Mouse (Mus musculus) midbrain, embryonic 11.5 days (tissue): ENCODE data around the gene Olfr1506. TPM values are rescaled to one million over a fixed set of nuclear protein-coding genes. Genes with fewer than 3 reads are reported as not detected.
"Not testable (repeated sequence)": the region's sequence is repeated elsewhere in the genome, so short reads cannot be mapped to it uniquely, and the experiment has no call there.

ENCODE experiments used
- ATAC-seq: fragments of 200-750 bp; cut with Nextera tagmentation; 2 replicates; pipeline ENCODE4 v1.8.0; 2017; ENCODE audit warnings: moderate TSS enrichment, moderate library complexity; ENCODE audit not compliant: low FRiP score
- DNase-seq: peaks from one replicate; pipeline ENCODE4 v3.0.0; 2015; ENCODE audit warnings: low spot score; ENCODE audit errors: missing footprints
- H3K27ac ChIP-seq: fragments of 300-500 bp; sonication (generic); 2 replicates; pipeline ENCODE4 v1.5.1; 2014; ENCODE audit warnings: low read depth, low read length
- H3K27me3 ChIP-seq: fragments of 300-500 bp; sonication (generic); 2 replicates; pipeline ENCODE4 v1.6.1; 2014; ENCODE audit warnings: mild to moderate bottlenecking, low read length, moderate library complexity, mixed read lengths; ENCODE audit not compliant: control insufficient read depth, insufficient read depth
- H3K36me3 ChIP-seq: fragments of 300-500 bp; sonication (generic); 2 replicates; pipeline ENCODE4 v1.6.1; 2014; ENCODE audit warnings: mild to moderate bottlenecking, low read length, moderate library complexity, mixed read lengths; ENCODE audit not compliant: control insufficient read depth, insufficient read depth
- H3K4me1 ChIP-seq: fragments of 300-500 bp; sonication (generic); 2 replicates; pipeline ENCODE4 v1.6.1; 2014; ENCODE audit warnings: low read length; ENCODE audit not compliant: control insufficient read depth, insufficient read depth
- H3K4me2 ChIP-seq: fragments of 300-500 bp; sonication (generic); 2 replicates; pipeline ENCODE4 v1.6.1; 2014; ENCODE audit warnings: mild to moderate bottlenecking, moderate library complexity
- H3K4me3 ChIP-seq: fragments of 300-500 bp; sonication (generic); 2 replicates; pipeline ENCODE4 v1.5.1; 2014; ENCODE audit warnings: low read depth, low read length
- H3K9ac ChIP-seq: fragments of 300-500 bp; sonication (generic); 2 replicates; pipeline ENCODE4 v1.6.1; 2014; ENCODE audit warnings: low read length
- H3K9me3 ChIP-seq: fragments of 300-500 bp; sonication (generic); 2 replicates; pipeline ENCODE4 v1.6.1; 2016; ENCODE audit warnings: low read length; ENCODE audit not compliant: control insufficient read depth
- WGBS: fragments of 180-500 bp; shearing (Covaris S2); extraction: QIAGEN DNeasy Blood & Tissue Kit; methylation state at CpG from one replicate; pipeline ENCODE4 v1.1.7; 2014; 5-methylcytosine and 5-hydroxymethylcytosine counted together
- polyA plus RNA-seq: library from polyadenylated mRNA; unstranded; fragments of >200 nt; fragmentation: Nextera tagmentation; extraction: Ambion mirVana; gene quantifications from 2 replicates; pipeline ENCODE4 v1.2.1, GENCODE M21; 2014

Gene Olfr1506
- polyA plus RNA-seq, result not detected in 2 replicates

DNA sequence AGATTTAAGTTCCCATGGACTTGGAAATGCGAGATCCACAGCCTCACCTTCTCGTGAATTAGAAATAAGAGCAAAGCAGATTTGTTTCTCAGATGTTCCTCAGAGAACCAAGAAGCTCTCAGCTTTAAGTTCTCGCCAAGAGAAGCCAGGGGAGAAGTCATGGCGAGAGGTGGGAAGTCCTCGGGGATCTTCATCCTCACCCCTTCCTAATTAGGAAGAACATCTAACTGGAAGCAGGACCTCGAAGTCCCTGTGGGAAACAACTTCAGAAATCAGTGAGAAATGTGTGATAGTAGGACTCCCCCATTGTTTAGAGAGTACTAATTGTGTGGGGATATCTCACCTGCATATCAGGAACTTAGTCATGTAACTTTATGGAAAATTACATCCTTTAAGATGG lies at the start of gene Olfr1506:
Gene Olfr1506, minus strand, starts transcription at position 101 of the 400 bp plus-strand sequence.
- not testable (repeated sequence) for H3K9ac ChIP-seq, H3K27me3 ChIP-seq, ATAC-seq, H3K4me1 ChIP-seq, H3K4me2 ChIP-seq, DNase-seq, H3K4me3 ChIP-seq, H3K27ac ChIP-seq, H3K9me3 ChIP-seq, H3K36me3 ChIP-seq
- WGBS, result no CpG with 5 or more reads among the region's 6 CpGs

DNA sequence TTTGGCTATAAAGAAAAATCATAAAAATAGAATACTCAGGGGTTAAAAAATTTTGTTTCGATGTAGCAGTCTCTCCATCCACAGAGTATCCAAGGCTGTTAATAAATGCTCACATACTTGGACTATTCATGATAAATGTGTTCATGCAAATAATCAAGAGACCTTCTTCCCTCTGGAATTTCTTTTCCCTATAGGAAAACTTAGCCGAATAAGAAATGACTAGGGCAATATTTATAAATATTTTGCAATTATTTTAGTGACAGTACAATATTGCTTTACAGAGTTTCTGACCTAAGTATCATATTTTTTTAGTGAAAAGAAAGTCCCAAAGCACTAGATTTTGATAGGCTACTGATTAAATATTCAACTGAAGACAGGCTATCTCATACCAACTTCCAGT lies 46.6 kb upstream of the Olfr1506 start, which contains the start of gene Olfr1271:
Gene Olfr1271, minus strand, starts transcription at position 101 of the 400 bp plus-strand sequence.
- Histone ChIP-seq H3K9ac (no peak within 1 kb of the TSS), H3K36me3 (no peaks in the 10 kb centered on the region), H3K4me1 (no peaks in the 10 kb centered on the region), H3K27me3 (no peaks in the 10 kb centered on the region), H3K27ac (no peak within 1 kb of the TSS), H3K9me3 (no peaks in the 10 kb centered on the region), H3K4me3 (no peak within 1 kb of the TSS), H3K4me2 (no peak within 1 kb of the TSS)
- ATAC-seq, result no peak
- WGBS, result 90% methylated on average over 2 of the region's 2 CpGs
- DNase-seq, result no peak

DNA sequence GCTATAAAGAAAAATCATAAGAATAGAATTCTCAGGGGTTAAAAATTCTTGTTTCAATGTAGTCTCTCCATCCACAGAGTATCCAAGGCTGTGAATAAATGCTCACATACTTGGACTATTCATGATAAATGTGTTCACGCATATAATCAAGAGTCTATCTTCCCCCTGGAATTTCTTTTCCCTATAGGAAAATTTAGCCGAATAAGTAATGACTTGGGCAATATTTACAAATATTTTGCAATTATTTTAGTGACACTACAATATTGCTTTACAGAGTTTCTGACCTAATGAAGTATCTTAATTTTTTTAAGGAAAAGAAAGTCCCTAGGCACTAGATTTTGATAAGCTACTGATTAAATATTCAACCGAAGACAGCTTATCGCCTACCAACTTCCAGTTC lies 33.2 kb upstream of the Olfr1506 start, which contains the start of gene Olfr142:
Gene Olfr142, minus strand, starts transcription at position 101 of the 400 bp plus-strand sequence.
- Histone ChIP-seq H3K9ac (no peak within 1 kb of the TSS), H3K27me3 (no peaks in the 10 kb centered on the region), H3K4me1 (no peaks in the 10 kb centered on the region), H3K36me3 (no peaks in the 10 kb centered on the region), H3K9me3 (no peaks in the 10 kb centered on the region), H3K4me3 (no peak within 1 kb of the TSS), H3K27ac (no peak within 1 kb of the TSS), H3K4me2 (no peak within 1 kb of the TSS)
- no peak for ATAC-seq
- WGBS, result 93% methylated on average over 4 of the region's 4 CpGs
- DNase-seq, result no peak

DNA sequence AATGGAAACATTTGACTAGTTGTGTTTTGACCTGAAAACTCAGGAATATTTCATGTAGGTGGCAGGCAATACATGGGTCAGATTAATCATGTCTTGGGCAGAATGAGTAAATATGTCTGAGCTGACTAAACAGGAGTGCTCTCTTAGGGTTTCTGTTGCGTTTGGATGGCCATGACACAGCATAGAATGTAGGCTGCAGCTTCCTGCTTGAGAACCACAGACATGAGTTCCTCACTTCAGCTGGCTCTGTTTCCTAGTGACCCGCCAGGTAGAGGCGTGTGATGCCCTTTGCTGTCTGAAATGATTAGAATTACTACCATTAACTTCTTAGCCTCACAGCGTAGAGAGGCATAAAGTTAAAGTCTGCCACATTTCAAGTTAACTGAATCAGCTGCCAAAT lies 24.7 kb downstream of the Olfr1506 start:
- WGBS, result no CpG with 5 or more reads among the region's 4 CpGs
- not testable (repeated sequence) for H3K27me3 ChIP-seq, H3K9ac ChIP-seq, ATAC-seq, H3K36me3 ChIP-seq, DNase-seq, H3K27ac ChIP-seq, H3K4me1 ChIP-seq, H3K9me3 ChIP-seq, H3K4me2 ChIP-seq, H3K4me3 ChIP-seq

DNA sequence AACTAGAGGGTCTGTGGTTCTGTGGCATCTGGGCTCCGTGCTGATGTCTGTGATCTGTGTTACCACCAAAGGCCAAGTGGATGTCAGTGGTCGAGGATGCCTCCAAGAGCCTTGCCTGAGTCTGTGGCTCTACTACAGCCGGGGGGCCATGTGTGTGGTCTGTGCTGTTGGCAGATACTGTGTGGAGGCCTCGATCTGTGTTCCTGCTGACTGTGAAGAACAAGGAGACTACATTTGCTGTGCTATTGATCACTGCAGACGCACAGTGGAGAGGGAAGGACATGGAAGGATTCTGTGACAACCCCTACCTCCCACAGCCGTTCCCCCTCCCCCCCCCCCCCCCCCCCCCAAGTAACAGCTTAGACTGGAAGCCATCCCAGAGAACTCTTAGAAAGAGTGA lies 29.0 kb downstream of the Olfr1506 start:
- DNase-seq, H3K36me3 ChIP-seq, H3K9me3 ChIP-seq, H3K4me1 ChIP-seq, H3K27me3 ChIP-seq, H3K4me3 ChIP-seq, H3K9ac ChIP-seq, H3K27ac ChIP-seq, H3K4me2 ChIP-seq: not testable (repeated sequence)
- ATAC-seq, result peak; percentile 46; the same call in 1 of the 2 replicates
- WGBS, result no CpG with 5 or more reads among the region's 6 CpGs

DNA sequence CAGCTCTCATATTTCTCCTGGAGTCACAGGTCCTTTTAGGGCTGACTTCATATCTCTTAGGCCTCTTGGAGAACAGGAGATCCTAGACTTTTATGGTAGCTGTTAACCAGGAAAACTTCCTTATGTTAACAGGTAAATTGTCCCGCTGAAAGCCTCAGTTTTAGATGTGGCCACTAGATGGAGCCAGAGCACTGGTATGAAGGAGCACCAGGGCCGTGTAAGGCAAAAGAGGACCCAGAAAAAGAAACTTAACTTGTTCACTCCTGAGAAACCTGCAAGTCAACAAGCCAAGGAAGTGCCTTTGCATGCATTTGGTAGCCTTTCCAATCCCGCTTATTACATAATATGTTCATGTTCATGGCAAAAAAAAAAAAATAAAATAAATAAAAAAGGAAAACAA lies 29.5 kb downstream of the Olfr1506 start:
- not testable (repeated sequence) for H3K4me1 ChIP-seq, DNase-seq, H3K4me3 ChIP-seq, H3K9me3 ChIP-seq, H3K36me3 ChIP-seq, H3K4me2 ChIP-seq, H3K9ac ChIP-seq, H3K27me3 ChIP-seq, H3K27ac ChIP-seq
- no CpG with 5 or more reads among the region's 3 CpGs for WGBS
- ATAC-seq, result peak; percentile 69; the same call in 1 of the 2 replicates

DNA sequence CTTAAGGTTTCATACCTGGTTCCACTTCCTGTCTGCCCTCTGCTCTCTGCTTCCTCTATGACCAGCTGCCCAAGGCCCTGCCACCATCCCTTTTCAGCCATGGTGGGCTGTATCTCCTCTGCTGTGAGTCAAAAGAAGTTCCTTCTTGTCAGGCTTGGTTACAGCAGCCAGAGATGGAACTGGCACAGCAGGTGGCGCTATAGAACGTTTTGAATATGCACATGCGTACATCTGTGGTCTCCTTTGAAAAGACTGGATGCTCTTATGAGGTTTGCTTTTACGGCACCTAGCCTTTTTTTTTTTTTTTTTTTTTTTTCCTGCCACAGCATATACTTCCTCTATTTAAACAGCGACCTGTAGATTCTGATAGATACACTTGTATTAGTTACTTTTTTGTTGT lies 37.2 kb downstream of the Olfr1506 start:
- H3K9ac ChIP-seq, H3K4me1 ChIP-seq, H3K36me3 ChIP-seq, H3K27me3 ChIP-seq, H3K9me3 ChIP-seq, H3K27ac ChIP-seq, DNase-seq, H3K4me3 ChIP-seq, ATAC-seq, H3K4me2 ChIP-seq: not testable (repeated sequence)
- WGBS, result no CpG with 5 or more reads among the region's 5 CpGs

DNA sequence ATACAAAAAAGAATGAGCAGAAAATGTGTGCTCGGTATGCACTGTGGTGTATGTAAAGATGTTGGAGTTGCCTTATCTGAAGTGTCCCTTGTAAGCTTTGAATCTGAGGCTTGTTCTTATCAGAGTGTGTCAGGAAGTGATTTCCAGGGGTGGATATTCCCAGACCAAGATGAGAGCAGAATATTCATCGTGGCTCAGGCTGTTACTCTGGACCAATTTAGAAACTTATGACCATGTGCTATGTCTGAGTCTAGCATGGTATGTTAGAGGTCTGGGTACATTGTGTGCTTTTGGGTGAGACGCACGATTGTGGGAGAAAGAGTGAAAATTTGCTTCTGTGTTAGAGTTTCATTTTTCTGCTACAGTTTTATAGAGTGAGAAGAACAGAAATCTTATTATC lies 38.2 kb downstream of the Olfr1506 start:
- H3K4me3 ChIP-seq, H3K9ac ChIP-seq, ATAC-seq, H3K27me3 ChIP-seq, H3K36me3 ChIP-seq, DNase-seq, H3K27ac ChIP-seq, H3K9me3 ChIP-seq, H3K4me1 ChIP-seq, H3K4me2 ChIP-seq: not testable (repeated sequence)
- WGBS, result no CpG with 5 or more reads among the region's 4 CpGs
